Mouse (Mus musculus): ENCODE data around the gene Pik3r4.

Pik3r4 gene

DNA sequence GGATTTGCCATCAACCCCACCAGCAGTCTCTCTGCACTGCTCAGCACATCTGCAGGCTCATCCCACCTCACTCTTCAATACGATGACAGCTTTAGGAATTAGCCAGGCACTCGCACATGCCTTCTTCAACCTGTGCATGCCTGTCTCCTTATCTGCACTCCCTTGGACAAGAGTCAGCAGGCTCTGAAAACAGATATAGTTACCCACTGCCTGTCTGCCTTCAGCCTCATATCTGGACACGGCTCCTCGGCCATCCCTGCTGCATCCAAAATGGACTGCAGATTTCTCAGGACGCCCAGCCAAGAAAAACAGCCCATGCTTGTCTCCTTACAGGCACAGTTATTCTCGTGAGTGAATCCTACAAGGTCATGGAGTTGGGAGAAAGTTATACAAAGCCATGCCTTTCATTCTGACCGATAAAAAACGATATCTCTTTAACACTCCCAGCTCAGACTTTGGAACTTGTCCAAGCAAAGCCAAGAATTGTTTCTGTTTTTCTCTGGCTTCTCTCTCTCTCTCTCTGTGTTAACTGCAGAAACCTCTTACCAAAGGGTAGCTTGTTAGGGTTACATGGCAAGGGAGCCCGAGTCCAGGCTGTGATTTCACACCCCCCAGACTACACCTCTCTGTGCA lies 55.1 kb downstream of the Pik3r4 start:
- DNase-seq (ENCODE audit: low read depth, low spot score): no peak

DNA sequence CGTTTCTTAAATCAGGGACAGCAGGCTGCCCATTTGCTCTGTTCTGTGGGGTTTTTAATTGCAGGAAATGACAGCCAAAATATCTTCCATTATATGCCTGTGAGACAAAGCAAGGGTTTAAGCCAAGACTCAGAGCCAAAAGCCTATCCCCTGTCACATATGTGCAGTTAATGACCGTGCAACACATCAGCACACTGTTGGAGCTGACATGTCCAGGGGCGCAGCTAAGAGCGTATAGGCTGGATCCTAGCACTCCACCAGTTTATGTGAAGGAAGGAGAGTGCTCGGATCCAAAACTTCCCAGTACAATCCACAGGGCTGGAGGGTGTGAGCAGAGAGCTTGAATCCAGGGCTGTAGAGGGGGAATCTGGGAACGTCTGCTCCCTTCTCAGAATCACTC lies 57.9 kb downstream of the Pik3r4 start:
- DNase-seq (ENCODE audit: low read depth, low spot score): no peak

DNA sequence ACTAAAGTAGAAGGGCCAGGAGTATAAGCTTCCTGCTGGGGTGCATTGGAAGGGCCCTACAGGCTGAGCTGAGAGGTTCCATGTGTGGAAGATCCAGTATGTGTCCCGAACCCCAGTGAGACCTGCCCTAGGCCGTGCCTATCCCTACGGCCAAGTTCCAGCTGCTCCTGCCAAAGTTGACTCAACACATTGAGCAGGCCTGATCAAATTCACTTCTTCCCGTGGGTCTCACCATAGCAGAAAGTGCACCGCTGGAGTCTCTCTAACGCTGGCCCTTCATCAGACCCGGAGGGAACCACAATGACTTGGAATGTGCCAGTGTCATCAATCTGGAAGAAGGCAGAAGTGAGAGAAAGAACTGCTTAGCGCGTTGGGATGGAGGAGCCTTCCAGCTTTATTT lies 59.2 kb downstream of the Pik3r4 start:
- DNase-seq (ENCODE audit: low read depth, low spot score): no peak

DNA sequence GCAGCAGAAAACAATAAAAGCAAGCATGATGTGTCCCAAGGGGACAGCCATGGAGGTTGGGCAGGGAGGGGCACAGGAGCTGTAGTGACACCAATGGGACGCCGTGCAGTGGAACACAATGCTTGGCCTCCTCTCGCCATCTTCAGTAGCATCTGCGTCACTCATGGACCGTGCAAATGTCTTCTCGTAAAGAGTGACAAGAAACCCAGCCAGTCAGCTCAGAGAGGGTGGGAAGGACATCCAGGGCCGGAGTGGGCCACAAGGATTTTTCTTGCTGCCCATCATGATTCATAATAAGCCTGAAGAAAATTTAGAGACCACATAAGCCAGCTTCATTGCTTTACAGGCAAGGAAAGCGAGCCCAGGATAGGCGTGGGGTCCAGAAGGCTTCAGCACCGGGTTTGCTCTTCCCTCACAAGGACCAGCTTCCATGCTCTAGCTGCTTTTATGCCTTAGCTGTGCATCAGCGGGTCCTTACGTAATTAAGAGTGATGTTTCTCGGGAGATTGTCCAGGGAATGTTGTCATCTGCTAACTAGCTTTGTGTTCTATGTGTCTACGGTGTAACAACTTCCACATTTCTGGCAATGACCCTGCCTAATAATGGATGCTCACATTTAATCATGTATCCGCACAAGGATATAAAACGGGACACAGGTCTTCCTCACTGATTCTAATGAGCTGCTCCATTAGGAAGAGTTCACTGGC lies 61.6 kb downstream of the Pik3r4 start:
- no peak for DNase-seq (ENCODE audit: low read depth, low spot score)

DNA sequence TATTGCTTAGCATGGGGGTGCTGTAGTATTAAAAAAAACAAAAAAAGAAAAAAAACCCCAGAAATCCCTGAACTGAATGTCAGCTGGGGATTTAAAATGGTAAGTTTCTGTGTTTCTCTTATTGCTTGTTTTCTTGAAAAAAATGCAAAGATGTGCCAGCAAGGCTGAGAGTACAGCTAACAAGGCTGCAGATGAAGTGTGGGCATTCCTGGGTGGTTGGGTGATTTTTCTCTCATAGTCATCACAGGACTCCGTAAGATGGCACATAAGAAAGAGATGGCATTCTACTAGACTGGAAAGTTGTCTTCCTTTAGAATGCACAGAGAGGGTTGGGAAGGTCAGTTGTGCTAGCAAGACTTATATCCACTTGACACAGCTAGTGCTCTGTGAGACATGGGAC lies 62.2 kb downstream of the Pik3r4 start:
- no peak for DNase-seq (ENCODE audit: low read depth, low spot score)

DNA sequence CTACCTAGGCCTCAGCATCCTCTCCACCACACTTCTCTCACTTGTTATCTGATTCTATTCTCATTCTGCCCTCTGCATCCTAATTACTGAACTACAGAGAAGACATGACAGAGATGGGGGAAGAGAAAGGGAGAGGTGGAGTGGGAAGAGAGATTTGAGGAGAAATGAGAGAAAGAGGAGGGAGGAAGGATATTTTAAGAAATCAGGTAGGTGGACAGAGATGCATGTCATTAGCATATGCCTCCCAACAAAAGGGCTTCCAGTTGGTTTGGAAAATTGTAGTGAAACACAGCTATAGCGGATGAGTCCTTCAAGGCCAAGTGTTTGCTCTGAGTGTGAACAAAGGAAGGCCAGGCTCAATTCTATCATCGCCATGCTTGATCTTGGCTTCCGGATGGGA lies 69.3 kb downstream of the Pik3r4 start:
- no peak for DNase-seq (ENCODE audit: low read depth, low spot score)

DNA sequence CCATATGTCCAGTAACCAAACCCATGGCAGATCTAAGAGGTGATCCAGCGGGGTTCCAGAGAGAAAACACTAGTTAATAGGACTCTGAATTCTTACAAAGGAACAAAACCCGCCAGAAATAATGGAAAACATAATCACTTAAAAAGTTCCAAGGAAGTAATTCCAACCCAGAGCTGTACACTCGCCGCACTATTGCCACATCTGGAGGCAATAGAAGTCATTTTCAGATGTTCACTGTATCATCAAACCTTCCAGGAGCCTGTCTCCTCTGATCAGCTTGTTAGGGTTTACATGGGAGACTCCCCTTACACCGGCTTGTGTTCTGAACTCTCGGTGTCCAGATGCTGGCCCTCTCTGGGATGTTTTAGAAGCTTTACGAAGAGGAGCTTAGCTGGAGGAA lies 76.6 kb downstream of the Pik3r4 start:
- no peak for DNase-seq (ENCODE audit: low read depth, low spot score)

DNA sequence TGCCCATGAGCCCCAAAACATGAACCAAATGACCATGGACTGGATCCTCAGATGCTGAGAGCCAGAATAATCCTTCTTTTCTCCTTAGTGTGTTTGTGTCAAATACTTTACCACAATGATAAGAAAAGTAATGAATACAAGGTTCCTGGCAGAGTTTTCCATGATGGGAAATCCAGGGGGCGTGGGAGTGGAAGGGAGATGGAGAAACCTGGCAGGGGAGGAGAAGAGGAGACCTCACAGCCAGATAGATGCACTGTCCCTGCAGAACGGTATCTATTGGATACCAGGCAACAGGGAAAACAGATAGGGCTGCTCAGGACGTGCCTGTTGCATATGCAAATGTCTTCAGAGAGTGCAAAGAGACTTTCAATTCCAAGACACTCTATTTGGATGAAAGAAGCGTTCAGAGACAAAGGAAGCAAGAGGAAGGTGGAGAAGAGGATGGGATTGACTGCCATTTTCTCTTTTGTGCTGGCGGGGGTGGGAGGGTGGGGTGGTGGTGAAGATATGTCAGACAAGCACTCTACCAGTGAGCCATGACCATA lies 77.1 kb downstream of the Pik3r4 start:
- DNase-seq (ENCODE audit: low read depth, low spot score): no peak

DNA sequence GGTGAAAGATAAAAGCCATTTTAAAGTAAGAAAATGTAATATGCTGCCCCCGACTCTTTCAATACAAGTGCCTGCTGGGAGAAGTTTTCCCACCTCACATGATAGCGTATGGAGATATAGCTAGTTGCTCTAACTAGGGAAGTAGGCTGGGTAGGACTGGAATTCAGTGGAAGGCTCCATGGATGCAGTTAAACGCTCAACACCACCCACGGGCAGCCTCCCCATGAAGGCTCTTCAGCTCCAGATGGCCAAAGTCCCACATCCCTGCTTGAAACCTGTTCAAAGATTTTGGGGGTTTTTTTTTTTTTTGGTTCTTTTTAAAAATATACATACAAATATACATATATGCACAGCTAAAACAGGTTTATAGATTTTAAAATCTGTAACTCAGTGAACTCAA lies 77.7 kb downstream of the Pik3r4 start:
- no peak for DNase-seq (ENCODE audit: low read depth, low spot score)

DNA sequence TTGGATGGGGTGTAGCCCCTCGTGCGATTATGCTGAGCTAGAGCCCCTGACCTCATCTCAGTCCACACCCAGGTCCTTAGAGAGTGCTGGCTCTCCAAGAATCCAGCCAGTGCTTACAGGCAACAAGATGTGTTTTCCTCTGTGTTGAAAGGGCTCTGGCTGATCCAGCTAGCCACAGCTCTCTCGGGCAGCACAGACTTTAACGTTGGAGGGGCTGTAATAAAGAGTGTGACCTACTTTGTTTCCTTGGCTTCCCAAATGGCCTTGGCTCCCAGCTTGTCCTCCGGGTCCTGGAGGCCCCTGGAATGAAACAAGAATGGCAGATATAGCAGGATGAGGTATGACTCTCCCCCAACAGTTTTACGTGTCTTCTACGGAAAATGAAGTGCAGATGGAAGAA lies 89.2 kb downstream of the Pik3r4 start:
- no peak for DNase-seq (ENCODE audit: low read depth, low spot score)

DNA sequence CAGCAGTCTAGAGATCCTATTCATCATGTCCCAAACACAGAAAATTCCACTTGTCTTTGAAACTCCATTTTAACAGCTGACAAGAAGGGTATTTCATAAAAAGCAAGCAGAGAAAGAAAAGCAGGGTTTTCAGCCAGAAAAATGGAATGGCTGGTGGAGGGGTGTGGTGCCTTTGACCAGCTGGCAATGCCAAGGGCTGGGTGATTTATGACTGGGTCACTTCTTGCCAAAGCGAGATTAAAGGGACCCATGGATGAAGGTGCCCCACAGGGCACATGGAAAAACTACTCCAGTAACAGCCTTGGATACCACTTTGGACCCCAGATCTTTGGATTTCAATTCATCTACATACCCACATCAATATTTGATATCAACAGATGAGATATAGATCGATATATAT lies 91.9 kb downstream of the Pik3r4 start:
- no peak for DNase-seq (ENCODE audit: low read depth, low spot score)

DNA sequence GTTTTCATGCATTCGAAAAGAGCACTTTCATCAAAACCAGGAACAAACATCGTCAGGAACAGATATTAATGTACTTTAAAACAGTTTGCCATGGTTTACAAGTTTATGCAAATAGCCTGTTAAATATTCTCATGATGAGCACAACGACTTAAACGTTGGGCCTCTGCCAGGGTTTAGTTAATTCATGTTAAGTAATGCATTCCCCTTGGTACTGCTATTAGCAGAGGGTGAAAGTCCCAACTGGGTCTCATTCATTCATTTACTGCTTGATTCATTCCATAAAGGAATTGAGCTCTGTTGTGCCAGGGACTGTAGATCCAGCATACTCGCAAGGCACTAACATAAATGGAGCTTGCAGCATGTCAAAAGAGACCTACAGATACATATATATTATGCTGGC lies 92.4 kb downstream of the Pik3r4 start:
- no peak for DNase-seq (ENCODE audit: low read depth, low spot score)

Measured in CD4-positive, CD25-positive, alpha-beta regulatory T cell, adult 2 months (primary cell).